Mouse (Mus musculus) liver, postnatal 0 days (tissue): Measurements from ENCODE around the gene Ifi35.

ENCODE experiments used
- CTCF ChIP-seq: sonication (generic); IDR thresholded peaks from 2 replicates; pipeline ENCODE4 v1.5.1; 2016; ENCODE audit warnings: antibody characterized with exemption, low read depth
- EP300 ChIP-seq: IDR thresholded peaks from 2 replicates; pipeline ENCODE4 v1.6.1; 2016; ENCODE audit warnings: antibody characterized with exemption, low read depth, mild to moderate bottlenecking

DNA sequence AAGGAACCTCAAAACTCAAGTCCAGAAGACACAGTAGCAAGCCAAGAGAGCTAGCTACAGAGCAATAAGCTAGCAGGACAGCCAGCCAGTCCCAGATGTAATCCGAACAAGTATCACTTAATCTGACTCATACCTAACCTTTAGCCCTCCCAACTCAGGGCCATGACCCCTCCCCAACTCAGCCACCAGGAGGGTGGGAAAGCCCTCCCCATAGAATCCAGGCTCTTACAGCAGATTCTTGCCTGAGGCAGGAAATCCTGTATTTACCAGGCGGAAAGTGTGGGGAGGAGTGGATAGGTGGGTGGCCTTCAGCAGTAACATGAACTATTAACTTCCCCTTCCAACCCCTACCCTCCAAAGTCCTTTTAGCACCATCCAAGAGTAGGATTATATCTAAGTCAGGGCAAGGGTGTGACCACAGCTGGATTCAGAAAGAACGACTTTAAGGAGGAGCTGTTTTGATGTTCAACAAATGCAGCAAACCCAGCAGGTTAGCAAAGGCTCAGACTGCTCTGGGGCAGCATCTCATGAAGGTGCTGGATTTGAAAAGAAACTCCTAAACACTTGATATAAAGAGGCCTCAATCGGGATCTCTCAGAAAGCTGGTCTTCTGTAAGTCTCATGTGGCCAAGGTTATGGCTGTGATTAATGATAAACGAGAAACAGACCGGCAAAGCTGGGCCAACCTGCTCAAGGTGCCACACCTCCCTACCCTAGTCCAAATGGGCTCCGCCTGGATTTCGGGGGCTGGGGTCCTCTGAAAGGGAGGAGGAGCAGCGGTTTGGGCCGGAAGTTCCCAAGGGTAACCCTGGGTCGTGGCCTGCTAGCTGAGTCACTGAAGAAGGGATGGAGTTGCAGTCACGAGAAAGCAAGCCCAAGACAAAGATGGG is 16.2 kb downstream of the Ifi35 start, which contains the start of gene Rnd2:
- TF ChIP-seq EP300 (no peak), CTCF (no peak)
